Mouse (Mus musculus): ENCODE data around the gene Olfr606.
"Not testable (repeated sequence)": the region's sequence is repeated elsewhere in the genome, so short reads cannot be mapped to it uniquely, and the experiment has no call there.

Olfr606 gene

DNA sequence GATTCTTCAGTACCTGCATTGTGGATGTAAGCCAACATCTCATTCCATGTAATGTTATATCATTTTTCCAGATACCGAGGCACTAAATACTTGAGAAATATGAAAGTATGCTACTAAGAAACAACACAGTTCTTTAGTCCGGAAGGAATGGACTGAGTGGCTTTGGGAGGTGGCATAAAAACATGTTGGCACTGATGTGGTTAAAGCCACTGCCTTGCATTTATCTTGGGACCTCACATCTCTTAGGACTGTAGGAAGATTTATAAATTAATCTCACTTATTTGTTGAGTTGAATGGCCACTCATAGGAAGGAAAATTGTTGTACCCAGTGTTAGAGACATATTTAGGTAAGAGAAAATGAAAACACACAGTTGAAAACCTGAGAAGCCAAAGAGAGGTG lies at the start of gene Olfr606:
Gene Olfr606, plus strand, starts transcription at position 301 of the 400 bp plus-strand sequence.
- DNase-seq (ENCODE audit: extremely low spot score, low read depth, low spot score), result no peak

DNA sequence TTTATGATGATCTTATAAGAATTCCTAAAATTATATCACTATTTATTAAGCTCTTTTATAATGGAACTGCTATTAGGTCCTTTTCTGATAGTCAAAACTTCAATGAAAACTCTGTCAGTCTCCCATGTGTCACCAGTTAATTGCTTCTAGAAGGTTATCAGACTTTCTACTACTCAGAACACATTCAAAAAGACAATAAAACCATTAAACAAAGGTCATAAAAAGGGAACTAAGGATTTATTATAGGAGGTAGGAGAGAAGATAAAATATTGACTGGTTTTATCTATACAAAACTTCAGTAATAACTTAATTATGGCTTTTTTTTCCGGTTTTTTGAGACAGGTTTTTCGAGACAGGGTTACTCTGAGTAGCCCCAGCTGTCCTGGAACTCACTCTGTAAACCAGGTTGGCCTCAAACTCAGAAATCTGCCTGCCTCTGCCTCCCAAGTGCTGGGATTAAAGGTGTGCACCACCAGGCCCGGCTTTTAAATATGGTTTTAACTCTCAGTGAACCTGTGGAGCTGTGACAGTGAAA lies 42.3 kb upstream of the Olfr606 start:
- not testable (repeated sequence) for DNase-seq (ENCODE audit: extremely low spot score, low read depth, low spot score)

DNA sequence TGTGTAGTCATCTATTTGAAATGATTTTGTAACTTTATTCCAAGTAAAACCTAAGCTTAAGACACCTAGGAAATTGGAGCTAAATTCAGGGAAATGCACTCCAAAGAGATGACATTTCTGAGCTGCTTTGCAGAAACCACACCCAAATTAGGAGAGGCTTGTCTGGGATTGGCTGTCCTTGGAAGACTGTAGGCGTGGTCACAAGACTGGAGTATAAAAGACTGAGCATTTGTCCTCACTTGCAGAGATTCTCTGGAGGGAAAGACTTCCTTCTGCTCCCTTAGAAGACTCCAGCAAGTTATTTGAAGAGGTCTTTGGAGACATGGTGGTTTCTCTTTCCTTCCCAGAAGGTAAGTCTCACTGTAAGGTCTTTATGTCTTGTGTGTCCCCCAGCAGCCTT lies 34.1 kb upstream of the Olfr606 start, which contains the start of gene Usp17lc:
Gene Usp17lc, plus strand, starts transcription at position 301 of the 400 bp plus-strand sequence.
- DNase-seq (ENCODE audit: extremely low spot score, low read depth, low spot score), result not testable (repeated sequence)

DNA sequence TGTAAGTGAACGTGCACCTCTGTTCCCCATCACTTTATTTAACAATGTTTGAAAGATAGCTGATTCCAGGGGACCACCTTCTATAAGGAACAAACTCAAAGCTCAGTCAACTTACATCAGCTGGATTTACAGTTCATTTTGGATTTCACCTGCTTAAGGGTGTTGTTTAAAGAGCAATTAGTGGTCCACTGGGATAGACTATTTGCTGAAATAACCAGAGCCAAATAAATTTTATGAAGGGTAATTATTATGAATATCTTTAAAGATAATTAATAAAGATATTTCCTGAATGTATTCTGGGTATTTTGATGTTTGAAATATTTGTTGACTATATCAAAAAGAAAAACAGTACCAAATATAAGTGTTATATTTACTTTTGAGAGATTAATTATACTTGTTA lies 3.5 kb upstream of the Olfr606 start, which contains the start of gene Olfr605:
Gene Olfr605, minus strand, starts transcription at position 101 of the 400 bp plus-strand sequence.
- DNase-seq (ENCODE audit: extremely low spot score, low read depth, low spot score), result no peak

DNA sequence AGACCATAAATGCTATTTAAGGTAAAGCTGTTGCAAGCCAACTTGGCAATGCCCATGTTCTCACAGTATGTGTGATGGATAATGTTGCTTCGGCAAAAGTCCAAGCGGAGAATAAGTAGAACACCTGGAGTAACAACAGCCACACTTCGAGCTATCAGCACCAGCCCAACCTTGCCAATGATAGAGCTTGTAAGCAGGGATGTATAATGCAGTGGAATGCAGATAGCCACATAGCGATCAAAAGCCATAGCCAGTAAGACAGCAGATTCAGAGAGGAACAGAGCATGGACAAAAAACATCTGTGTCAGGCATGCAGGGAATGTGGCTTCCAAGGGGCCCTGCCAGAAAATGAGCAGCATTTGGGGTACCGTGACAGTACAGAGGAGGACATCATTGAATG lies 11.7 kb downstream of the Olfr606 start:
- no peak for DNase-seq (ENCODE audit: extremely low spot score, low read depth, low spot score)

DNA sequence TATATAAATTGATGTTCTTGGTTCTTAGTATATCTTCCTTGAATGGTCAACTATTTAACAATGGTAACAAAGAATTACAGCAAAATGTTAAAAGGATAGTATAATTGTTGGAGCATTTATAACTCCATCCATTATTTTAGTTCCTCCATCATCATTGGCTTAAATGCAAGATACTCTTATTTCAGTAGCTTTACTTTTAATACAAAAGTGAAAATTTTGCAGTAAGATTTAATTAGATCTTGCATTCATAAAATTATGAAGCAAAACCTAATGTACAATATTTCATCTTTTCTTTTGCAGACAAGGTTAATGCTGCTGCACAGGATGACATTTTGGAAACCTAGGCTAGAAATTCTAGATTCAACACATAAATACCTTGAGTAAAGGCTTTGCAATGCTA lies 20.7 kb downstream of the Olfr606 start, which contains the start of gene Olfr608:
Gene Olfr608, plus strand, starts transcription at position 301 of the 400 bp plus-strand sequence.
- no peak for DNase-seq (ENCODE audit: extremely low spot score, low read depth, low spot score)

DNA sequence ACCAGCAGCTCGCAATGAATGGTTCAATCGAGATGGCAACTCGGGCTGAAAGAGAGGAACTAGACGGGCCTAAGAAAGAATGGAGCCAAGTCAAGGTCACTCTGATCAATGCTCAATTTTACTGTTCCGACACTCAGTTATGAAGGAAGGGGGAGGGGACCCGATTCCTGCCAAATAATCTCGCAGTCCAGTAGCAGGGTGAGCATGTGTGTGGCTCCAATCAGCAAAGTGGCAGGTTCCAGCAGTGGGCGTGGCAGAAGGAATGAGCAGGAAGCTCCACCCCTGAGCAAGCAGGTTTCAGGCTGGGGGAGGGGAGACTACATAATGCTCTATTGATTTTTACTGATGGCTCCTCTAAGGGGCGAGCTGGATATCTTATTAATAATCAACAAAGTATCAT lies 28.3 kb downstream of the Olfr606 start:
- DNase-seq (ENCODE audit: extremely low spot score, low read depth, low spot score), result not testable (repeated sequence)

DNA sequence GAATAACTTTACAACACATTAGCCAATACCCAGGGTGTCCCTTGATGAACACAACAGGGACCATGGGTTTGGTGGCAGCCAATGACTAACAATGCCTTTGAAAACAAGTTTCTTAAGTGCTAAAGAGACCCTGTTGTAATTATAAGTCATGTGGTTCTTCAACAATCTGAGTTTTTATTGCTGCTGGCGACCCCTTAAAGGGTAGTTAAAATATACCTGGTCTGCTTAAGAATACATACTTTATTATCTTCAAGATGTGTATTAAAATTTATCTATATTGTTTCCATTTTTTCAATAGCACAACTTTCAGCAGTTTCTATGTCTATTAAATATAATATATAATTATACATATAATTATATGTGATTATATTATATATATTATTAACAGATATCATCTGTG lies 49.1 kb downstream of the Olfr606 start, which contains the start of gene Olfr609:
Gene Olfr609, minus strand, starts transcription at position 101 of the 400 bp plus-strand sequence.
- DNase-seq (ENCODE audit: extremely low spot score, low read depth, low spot score), result no peak

All from hindlimb bud, embryonic 11.5 days (tissue).